Mouse (Mus musculus) erythroblast, embryonic 14.5 days (primary cell): Measurements from ENCODE around the gene Dnajc14.

Source experiments
- GATA1 ChIP-seq: IDR thresholded peaks from 2 replicates; pipeline ENCODE4 v1.6.1; 2012; ENCODE audit warnings: low read length, inconsistent platforms, mixed read lengths
- TAL1 ChIP-seq: IDR thresholded peaks from 3 replicates; pipeline ENCODE4 v1.6.1; 2012; ENCODE audit warnings: low read length, inconsistent platforms, mixed read lengths

DNA sequence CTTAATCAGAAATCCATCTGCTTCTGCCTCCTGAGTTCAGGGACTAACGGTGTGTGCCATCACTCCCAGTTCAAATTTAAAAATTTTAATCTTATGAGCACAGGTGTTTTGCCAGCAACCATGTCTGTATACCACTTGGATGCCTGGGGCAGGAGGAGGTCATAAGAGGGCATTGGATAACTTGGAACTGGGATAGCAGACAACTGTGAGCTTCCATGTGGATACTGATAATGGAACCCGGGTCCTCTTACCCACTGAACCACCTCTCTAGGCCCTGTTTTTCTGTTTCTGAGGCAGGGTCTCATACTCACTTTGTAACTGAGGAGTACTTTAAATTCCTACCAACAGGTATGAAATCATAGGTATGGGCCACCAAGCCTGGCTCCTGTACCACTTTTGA is 25.4 kb upstream of the Dnajc14 start:
- TF ChIP-seq GATA1: no peak
- no peak for TF ChIP-seq TAL1
